Mouse (Mus musculus) E14TG2a.4 (cell line): Measurements from ENCODE around the gene Dpp6.

Experiments used
- H3K27me3 ChIP-seq: 2 replicates; pipeline ENCODE4 v1.6.1; 2014; ENCODE audit warnings: low read length, control low read depth; ENCODE audit not compliant: insufficient read depth
- H3K36me3 ChIP-seq: 2 replicates; pipeline ENCODE4 v1.6.1; 2014; ENCODE audit warnings: low read length, control low read depth; ENCODE audit not compliant: insufficient read depth
- H3K4me1 ChIP-seq: replicated peaks from 2 replicates; pipeline ENCODE4 v1.6.1; 2014; ENCODE audit warnings: low read depth, low read length, control low read depth
- H3K4me3 ChIP-seq: replicated peaks from 2 replicates; pipeline ENCODE4 v1.5.1; 2014; ENCODE audit warnings: mild to moderate bottlenecking, low read length
- H3K9me3 ChIP-seq: 2 replicates; pipeline ENCODE4 v1.6.1; 2014; ENCODE audit warnings: low read length, control low read depth
- CTCF ChIP-seq: conservative IDR thresholded peaks from 2 replicates; pipeline ENCODE4 v1.5.1; 2014; ENCODE audit warnings: low read length
- NANOG ChIP-seq: IDR thresholded peaks from 2 replicates; pipeline ENCODE4 v1.6.1; 2014; ENCODE audit warnings: borderline replicate concordance, low read length, mixed read lengths
- POU5F1 ChIP-seq: IDR thresholded peaks from 2 replicates; pipeline ENCODE4 v1.6.1; 2014; ENCODE audit warnings: low read length, borderline replicate concordance

Gene Dpp6

DNA sequence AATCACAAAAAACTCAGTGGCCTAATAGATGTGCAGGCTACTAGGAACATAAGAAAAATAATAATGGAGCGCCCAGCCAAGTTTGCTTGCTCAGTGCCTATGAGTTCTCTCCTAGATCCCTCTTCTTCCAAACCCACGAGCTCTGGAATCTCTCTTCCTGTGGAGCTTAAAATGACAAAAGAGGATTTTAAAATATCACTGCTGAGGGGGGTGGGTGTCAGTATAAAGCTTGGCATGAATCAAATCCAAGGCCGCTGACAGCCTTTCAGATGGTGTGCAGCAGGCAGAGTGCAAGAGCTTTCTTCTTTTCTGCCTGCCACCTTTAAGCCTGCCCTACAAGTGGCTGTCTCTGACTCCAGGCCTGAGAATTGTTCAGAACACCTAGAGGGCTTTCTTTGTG, 387.7 kb downstream of the Dpp6 start:
- no peak for TF ChIP-seq NANOG

GRCm38 (mm10) chr5:27205754-27206153, 388.8 kb downstream of the Dpp6 start:
- Histone ChIP-seq H3K36me3 (no peaks in the 10 kb centered on the region), H3K4me1 (peaks cover 10% of the 10 kb centered on the region; the same call in 1 of the 2 replicates), H3K27me3 (no peaks in the 10 kb centered on the region; the same call in 1 of the 2 replicates), H3K4me3 (no peak overlapping the region), H3K9me3 (no peaks in the 10 kb centered on the region)
- TF ChIP-seq POU5F1, result no peak
- no peak for TF ChIP-seq NANOG
- TF ChIP-seq CTCF, result no peak

More for the DNA sequence above, 387.7 kb downstream of the Dpp6 start:
- Histone ChIP-seq H3K27me3 (no peaks in the 10 kb centered on the region; the same call in 1 of the 2 replicates), H3K4me1 (peaks cover 10% of the 10 kb centered on the region; the same call in 1 of the 2 replicates), H3K36me3 (no peaks in the 10 kb centered on the region), H3K9me3 (no peaks in the 10 kb centered on the region), H3K4me3 (no peak overlapping the region)

DNA sequence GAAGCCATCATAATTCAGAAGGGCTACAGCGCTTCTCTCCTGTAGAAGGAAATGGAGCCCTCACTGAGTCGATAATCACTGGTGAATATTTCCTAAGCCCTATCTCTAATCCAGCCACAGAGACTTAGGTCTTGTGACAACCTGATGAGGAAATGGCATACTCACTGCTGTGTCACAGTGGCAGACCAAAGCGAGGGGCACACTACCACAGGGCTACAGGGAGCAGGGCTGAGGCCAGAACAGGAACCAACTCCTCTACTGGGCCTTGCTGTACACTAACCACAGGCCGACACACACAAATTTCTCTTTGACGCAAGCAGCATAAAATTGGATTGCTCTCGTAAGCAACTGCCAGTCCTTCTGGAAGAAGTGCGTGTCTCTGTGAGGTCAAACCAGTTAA, 389.2 kb downstream of the Dpp6 start:
- TF ChIP-seq POU5F1 (no peak), CTCF (no peak), NANOG (no peak)
- Histone ChIP-seq H3K4me3 (no peak overlapping the region), H3K9me3 (no peaks in the 10 kb centered on the region), H3K4me1 (peaks cover 10% of the 10 kb centered on the region; the same call in 1 of the 2 replicates), H3K36me3 (no peaks in the 10 kb centered on the region), H3K27me3 (no peaks in the 10 kb centered on the region; the same call in 1 of the 2 replicates)

GRCm38 (mm10) chr5:27220116-27220515, 403.1 kb downstream of the Dpp6 start:
- H3K4me3 ChIP-seq, result no peak overlapping the region
- H3K4me1 ChIP-seq, result no peaks in the 10 kb centered on the region
- no peaks in the 10 kb centered on the region for H3K27me3 ChIP-seq
- H3K36me3 ChIP-seq, result no peaks in the 10 kb centered on the region
- no peak for TF ChIP-seq POU5F1
- no peak for TF ChIP-seq NANOG
- no peak for TF ChIP-seq CTCF
- no peaks in the 10 kb centered on the region for H3K9me3 ChIP-seq

DNA sequence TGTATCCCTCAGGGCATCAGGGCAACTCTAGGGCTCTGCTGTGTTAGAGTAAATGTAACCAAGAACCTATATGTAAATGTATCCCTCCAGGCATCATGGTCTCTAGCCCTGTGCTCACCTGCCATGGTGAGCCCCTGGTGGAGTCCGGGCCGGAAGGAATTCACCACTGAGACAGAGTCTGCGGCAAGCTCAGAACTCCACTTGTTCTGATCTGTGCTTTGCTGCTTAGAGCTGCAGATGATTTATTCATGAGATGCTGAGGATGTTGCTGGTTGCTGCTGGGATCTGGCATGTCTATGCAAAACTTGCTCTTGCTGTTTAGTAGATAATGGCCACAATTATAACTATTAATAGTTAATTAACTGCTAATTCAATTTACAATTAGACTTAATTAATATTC, 425.1 kb downstream of the Dpp6 start:
- Histone ChIP-seq H3K4me1 (peaks cover 20% of the 10 kb centered on the region), H3K9me3 (no peaks in the 10 kb centered on the region), H3K36me3 (no peaks in the 10 kb centered on the region), H3K4me3 (no peak overlapping the region), H3K27me3 (no peaks in the 10 kb centered on the region)
- TF ChIP-seq NANOG, result no peak
- TF ChIP-seq POU5F1, result no peak
- TF ChIP-seq CTCF, result no peak

- TF ChIP-seq POU5F1, result no peak
- no peak for TF ChIP-seq NANOG
- TF ChIP-seq CTCF, result no peak
- Histone ChIP-seq H3K4me1 (peaks cover 20% of the 10 kb centered on the region), H3K27me3 (no peaks in the 10 kb centered on the region), H3K9me3 (no peaks in the 10 kb centered on the region), H3K4me3 (no peak overlapping the region), H3K36me3 (no peaks in the 10 kb centered on the region)
Measured at GRCm38 (mm10) chr5:27243226-27243625, 426.2 kb downstream of the Dpp6 start.

- no peaks in the 10 kb centered on the region for H3K9me3 ChIP-seq
- no peaks in the 10 kb centered on the region for H3K27me3 ChIP-seq
- no peak for TF ChIP-seq CTCF
- no peak for TF ChIP-seq NANOG
- TF ChIP-seq POU5F1, result no peak
- H3K4me1 ChIP-seq, result peaks cover 28% of the 10 kb centered on the region
- no peaks in the 10 kb centered on the region for H3K36me3 ChIP-seq
- no peak overlapping the region for H3K4me3 ChIP-seq
Measured at GRCm38 (mm10) chr5:27247793-27248192, 430.8 kb downstream of the Dpp6 start.

- Histone ChIP-seq H3K9me3 (no peaks in the 10 kb centered on the region), H3K36me3 (no peaks in the 10 kb centered on the region), H3K4me1 (peaks cover 19% of the 10 kb centered on the region), H3K27me3 (no peaks in the 10 kb centered on the region), H3K4me3 (no peak overlapping the region)
- no peak for TF ChIP-seq POU5F1
- TF ChIP-seq CTCF, result no peak
- TF ChIP-seq NANOG, result no peak
Measured at GRCm38 (mm10) chr5:27248685-27249084, 431.7 kb downstream of the Dpp6 start.

GRCm38 (mm10) chr5:27249951-27250350, 432.9 kb downstream of the Dpp6 start:
- H3K9me3 ChIP-seq, result no peaks in the 10 kb centered on the region
- no peak for TF ChIP-seq CTCF
- no peak for TF ChIP-seq POU5F1
- TF ChIP-seq NANOG, result no peak
- H3K27me3 ChIP-seq, result no peaks in the 10 kb centered on the region
- peak overlapping the region; percentile 41; the same call in 1 of the 2 replicates for H3K4me3 ChIP-seq
- no peaks in the 10 kb centered on the region for H3K36me3 ChIP-seq
- H3K4me1 ChIP-seq, result peaks cover 12% of the 10 kb centered on the region
